Mouse (Mus musculus): ENCODE data around the gene Lig3.

- TF ChIP-seq MYOG (IDR thresholded peaks at IDR 0.05; ENCODE audit: control insufficient read depth, extremely low read depth, insufficient read length) (no peak), CTCF (IDR thresholded peaks at IDR 0.05; ENCODE audit: control insufficient read depth, insufficient read depth, insufficient read length) (no peak), USF1 (IDR thresholded peaks at IDR 0.05; ENCODE audit: low read depth) (no peak), MAX (IDR thresholded peaks at IDR 0.05) (no peak), FOSL1 (IDR thresholded peaks at IDR 0.05; ENCODE audit: insufficient read depth, low read length, poor library complexity, severe bottlenecking) (no peak)
Measured at GRCm38 (mm10) chr11:82746857-82747366, 34.0 kb upstream of the Lig3 start.
